Mouse (Mus musculus) embryonic facial prominence, embryonic 11.5 days (tissue): ENCODE data around the gene Eif4a1. TPM values are rescaled to one million over a fixed set of nuclear protein-coding genes. Genes with fewer than 3 reads are reported as not detected.
A peak's percentile ranks its signal among the peaks of the same experiment; 100 is the strongest.

Experiments used
- ATAC-seq: fragments of 200-750 bp; cut with Nextera tagmentation; replicated peaks from 2 replicates; pipeline ENCODE4 v1.8.0; 2017; ENCODE audit warnings: low read depth; ENCODE audit not compliant: insufficient number of reproducible peaks, low FRiP score, low TSS enrichment
- DNase-seq: peaks from one replicate; pipeline ENCODE4 v3.0.0-alpha.2; 2015; ENCODE audit warnings: low spot score
- H3K27ac ChIP-seq: fragments of 300-500 bp; sonication (generic); replicated peaks from 2 replicates; pipeline ENCODE4 v1.5.1; 2014; ENCODE audit warnings: mild to moderate bottlenecking, low read depth, low read length, control low read depth
- H3K27me3 ChIP-seq: fragments of 300-500 bp; sonication (generic); 2 replicates; pipeline ENCODE4 v1.6.1; 2014; ENCODE audit warnings: mild to moderate bottlenecking, low read length, moderate library complexity, mixed read lengths; ENCODE audit not compliant: control insufficient read depth, insufficient read depth
- H3K36me3 ChIP-seq: fragments of 300-500 bp; sonication (generic); replicated peaks from 2 replicates; pipeline ENCODE4 v1.6.1; 2014; ENCODE audit warnings: low read depth, mild to moderate bottlenecking, low read length, moderate library complexity, mixed read lengths; ENCODE audit not compliant: control insufficient read depth, insufficient read depth
- H3K4me1 ChIP-seq: fragments of 300-500 bp; sonication (generic); 2 replicates; pipeline ENCODE4 v1.6.1; 2014; ENCODE audit warnings: low read length, mixed read lengths; ENCODE audit not compliant: control insufficient read depth, insufficient read depth
- H3K4me2 ChIP-seq: fragments of 300-500 bp; sonication (generic); 2 replicates; pipeline ENCODE4 v1.6.1; 2014; ENCODE audit warnings: low read depth, mild to moderate bottlenecking, control low read depth, low read length, moderate library complexity
- H3K4me3 ChIP-seq: fragments of 300-500 bp; sonication (generic); 2 replicates; pipeline ENCODE4 v1.5.1; 2014; ENCODE audit warnings: low read depth, low read length, control low read depth
- H3K9ac ChIP-seq: fragments of 300-500 bp; sonication (generic); replicated peaks from 2 replicates; pipeline ENCODE4 v1.6.1; 2014; ENCODE audit warnings: mild to moderate bottlenecking, control low read depth, low read length
- H3K9me3 ChIP-seq: fragments of 300-500 bp; sonication (generic); replicated peaks from 2 replicates; pipeline ENCODE4 v1.6.1; 2016; ENCODE audit warnings: mild to moderate bottlenecking, low read length, inconsistent platforms, mixed read lengths; ENCODE audit not compliant: control insufficient read depth
- WGBS: fragments of 180-500 bp; shearing (Covaris S2); extraction: QIAGEN DNeasy Blood & Tissue Kit; methylation state at CpG from one replicate; pipeline ENCODE4 v1.1.7; 2014; 5-methylcytosine and 5-hydroxymethylcytosine counted together
- polyA plus RNA-seq: library from polyadenylated mRNA; unstranded; fragments of >200 nt; fragmentation: Nextera tagmentation; extraction: Ambion mirVana; gene quantifications from 2 replicates; pipeline ENCODE4 v1.2.1, GENCODE M21; 2014

The Eif4a1 gene
- polyA plus RNA-seq, 1 experiment from 2014 or later, result 1,000 TPM

GRCm38 (mm10) chr11:69656617-69657461 is 15.4 kb downstream of the Eif4a1 start:
- Histone ChIP-seq H3K9me3 (no peaks in the 10 kb centered on the region), H3K4me2 (no peak overlapping the region), H3K27ac (peak overlapping the region; percentile 8), H3K9ac (no peak overlapping the region; the same call in 1 of the 2 replicates), H3K27me3 (no peaks in the 10 kb centered on the region), H3K4me3 (no peak overlapping the region), H3K36me3 (peaks cover 15% of the 10 kb centered on the region), H3K4me1 (no peaks in the 10 kb centered on the region; the same call in 1 of the 2 replicates)
- ATAC-seq (no peak), DNase-seq (peak; percentile 86)
- WGBS, result 81% methylated on average over 10 of the region's 10 CpGs

- H3K4me2 ChIP-seq, result no peak overlapping the region
- WGBS, result 71% methylated on average over 5 of the region's 5 CpGs
These were observed 16.2 kb downstream of the Eif4a1 start for GRCm38 (mm10) chr11:69656065-69656455.

GRCm38 (mm10) chr11:69655264-69656064 is 16.8 kb downstream of the Eif4a1 start, which contains the start of gene Sox15:
Gene Sox15, plus strand, starts transcription at chr11:69655314.
- H3K36me3 ChIP-seq, result peaks cover 25% of the 10 kb centered on the region
- DNase-seq (peak; percentile 87), ATAC-seq (peak; percentile 31; the same call in 1 of the 2 replicates)
- no peaks in the 10 kb centered on the region; the same call in 1 of the 2 replicates for H3K4me1 ChIP-seq
- 19% methylated on average over 34 of the region's 34 CpGs for whole genome bisulfite sequencing
- no peak within 1 kb of the TSS for H3K4me2 ChIP-seq
- H3K27ac ChIP-seq, result no peak within 1 kb of the TSS
- H3K9ac ChIP-seq, result no peak within 1 kb of the TSS
- H3K9me3 ChIP-seq, result no peaks in the 10 kb centered on the region
- H3K27me3 ChIP-seq, result no peaks in the 10 kb centered on the region
- no peak within 1 kb of the TSS for H3K4me3 ChIP-seq

More at GRCm38 (mm10) chr11:69656065-69656455, 16.2 kb downstream of the Eif4a1 start:
- H3K36me3 ChIP-seq, result peaks cover 19% of the 10 kb centered on the region
- no peak for DNase-seq
- H3K4me3 ChIP-seq, result no peak overlapping the region
- H3K27me3 ChIP-seq, result no peaks in the 10 kb centered on the region
- H3K27ac ChIP-seq, result no peak overlapping the region
- H3K9me3 ChIP-seq, result no peaks in the 10 kb centered on the region
- no peaks in the 10 kb centered on the region; the same call in 1 of the 2 replicates for H3K4me1 ChIP-seq
- H3K9ac ChIP-seq, result no peak overlapping the region
- ATAC-seq, result no peak

GRCm38 (mm10) chr11:69654760-69655159 is 17.5 kb downstream of the Eif4a1 start:
- no peaks in the 10 kb centered on the region; the same call in 1 of the 2 replicates for H3K4me1 ChIP-seq
- no peak overlapping the region for H3K4me3 ChIP-seq
- H3K9ac ChIP-seq, result no peak overlapping the region
- no peak overlapping the region for H3K27ac ChIP-seq
- no peaks in the 10 kb centered on the region for H3K27me3 ChIP-seq
- 31% methylated on average over 9 of the region's 9 CpGs for WGBS
- H3K36me3 ChIP-seq, result peaks cover 28% of the 10 kb centered on the region
- no peak overlapping the region for H3K4me2 ChIP-seq
- ATAC-seq (no peak), DNase-seq (no peak)
- no peaks in the 10 kb centered on the region for H3K9me3 ChIP-seq

GRCm38 (mm10) chr11:69653399-69653798 is 18.8 kb downstream of the Eif4a1 start:
- H3K27me3 ChIP-seq, result no peaks in the 10 kb centered on the region
- H3K27ac ChIP-seq, result no peak overlapping the region
- no peaks in the 10 kb centered on the region for H3K9me3 ChIP-seq
- H3K9ac ChIP-seq, result no peak overlapping the region
- peaks cover 29% of the 10 kb centered on the region for H3K36me3 ChIP-seq
- DNase-seq, result no peak
- H3K4me3 ChIP-seq, result no peak overlapping the region
- H3K4me2 ChIP-seq, result no peak overlapping the region
- H3K4me1 ChIP-seq, result no peaks in the 10 kb centered on the region; the same call in 1 of the 2 replicates
- no peak for ATAC-seq
- 70% methylated on average over 5 of the region's 5 CpGs for WGBS

- Histone ChIP-seq H3K36me3 (peaks cover 38% of the 10 kb centered on the region), H3K27me3 (no peaks in the 10 kb centered on the region), H3K9ac (no peak overlapping the region), H3K9me3 (no peaks in the 10 kb centered on the region), H3K4me2 (no peak overlapping the region), H3K27ac (no peak overlapping the region), H3K4me3 (no peak overlapping the region), H3K4me1 (no peaks in the 10 kb centered on the region)
- WGBS, result 92% methylated on average over 5 of the region's 5 CpGs
- DNase-seq (no peak), ATAC-seq (no peak)
These were observed 26.4 kb downstream of the Eif4a1 start for GRCm38 (mm10) chr11:69645860-69646259.

GRCm38 (mm10) chr11:69635471-69635870 is 36.8 kb downstream of the Eif4a1 start:
- Histone ChIP-seq H3K36me3 (peaks cover 3% of the 10 kb centered on the region), H3K27ac (no peak overlapping the region), H3K4me1 (no peaks in the 10 kb centered on the region), H3K27me3 (no peaks in the 10 kb centered on the region), H3K4me2 (no peak overlapping the region), H3K4me3 (no peak overlapping the region), H3K9ac (no peak overlapping the region), H3K9me3 (no peaks in the 10 kb centered on the region)
- 87% methylated on average over 3 of the region's 3 CpGs for WGBS
- ATAC-seq, result no peak
- no peak for DNase-seq
